Mouse (Mus musculus): ENCODE results near the gene Pdzd7.

DNA sequence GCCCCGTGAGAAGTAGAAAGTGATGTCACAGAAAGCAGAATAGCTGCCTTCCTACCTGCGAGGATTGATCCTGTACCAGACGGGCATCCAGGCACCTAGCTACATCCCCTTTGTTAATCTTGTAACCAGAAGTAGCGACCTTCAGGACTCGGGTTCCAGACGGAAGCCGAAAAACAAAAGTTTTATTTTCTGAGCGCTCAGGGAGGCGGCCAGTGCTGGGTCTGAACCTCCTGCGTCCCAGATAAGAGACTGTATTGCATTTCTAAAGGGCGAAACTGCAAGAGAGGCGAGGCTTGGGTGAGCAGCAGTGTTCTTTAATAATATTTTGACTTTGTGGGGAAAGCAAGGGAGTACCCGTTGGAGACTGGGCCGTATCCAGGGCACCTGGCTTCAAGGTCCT, 13.3 kb upstream of the Pdzd7 start:
- TF ChIP-seq POLR2A (IDR thresholded peaks at IDR 0.05; ENCODE audit: low read depth, low read length) (no peak), RCOR1 (conservative IDR thresholded peaks at IDR 0.05; ENCODE audit: low read depth, low read length) (no peak), GABPA (IDR thresholded peaks at IDR 0.05; ENCODE audit: insufficient replicate concordance, low read depth, low read length) (no peak), CTCF (conservative IDR thresholded peaks at IDR 0.05 in 1 of 2, IDR thresholded peaks at IDR 0.05 in 1 of 2; ENCODE audit: low read depth in 2 of 2, low read length in 2 of 2) (no peak), JUN (IDR thresholded peaks at IDR 0.05; ENCODE audit: insufficient read depth, low read depth, low read length) (no peak), USF1 (IDR thresholded peaks at IDR 0.05; ENCODE audit: low read depth, low read length) (no peak), USF2 (conservative IDR thresholded peaks at IDR 0.05; ENCODE audit: low read depth, low read length) (no peak), HCFC1 (IDR thresholded peaks at IDR 0.05; ENCODE audit: low read depth, low read length) (no peak)
